Mouse (Mus musculus): ENCODE measurements around the gene Fut11.
"Not testable (repeated sequence)": the region's sequence is repeated elsewhere in the genome, so short reads cannot be mapped to it uniquely, and the experiment has no call there.

Gene Fut11

GRCm38 (mm10) chr14:20677906-20678305 lies 16.9 kb upstream of the Fut11 start:
- DNase-seq, result no peak

- DNase-seq, result no peak
Observed at GRCm38 (mm10) chr14:20681742-20682141, 13.0 kb upstream of the Fut11 start.

- DNase-seq, result no peak
Observed at GRCm38 (mm10) chr14:20682498-20682897, 12.3 kb upstream of the Fut11 start.

GRCm38 (mm10) chr14:20686576-20686975 lies 8.2 kb upstream of the Fut11 start:
- no peak for DNase-seq

GRCm38 (mm10) chr14:20689009-20689408 lies 5.8 kb upstream of the Fut11 start:
- DNase-seq, result no peak

- DNase-seq, result no peak
Observed at GRCm38 (mm10) chr14:20691772-20692171, 3.0 kb upstream of the Fut11 start.

- DNase-seq, result no peak
Observed at GRCm38 (mm10) chr14:20693589-20694101, 1.1 kb upstream of the Fut11 start.

GRCm38 (mm10) chr14:20694185-20694883 lies 434 bp upstream of the Fut11 start:
- no peak for DNase-seq

GRCm38 (mm10) chr14:20695761-20696520 lies 1.2 kb downstream of the Fut11 start:
- DNase-seq, result peak; percentile 33

GRCm38 (mm10) chr14:20696986-20697385 lies 2.2 kb downstream of the Fut11 start:
- no peak for DNase-seq

GRCm38 (mm10) chr14:20698515-20698914 lies 3.7 kb downstream of the Fut11 start:
- no peak for DNase-seq

GRCm38 (mm10) chr14:20700362-20700761 lies 5.6 kb downstream of the Fut11 start:
- DNase-seq, result no peak

- no peak for DNase-seq
Observed at GRCm38 (mm10) chr14:20701554-20701953, 6.8 kb downstream of the Fut11 start.

GRCm38 (mm10) chr14:20702096-20702740 lies 7.5 kb downstream of the Fut11 start:
- DNase-seq, result no peak

GRCm38 (mm10) chr14:20702741-20703381 lies 8.1 kb downstream of the Fut11 start, which contains the start of gene Chchd1:
TSS of gene Chchd1 (plus strand) at chr14:20703006.
- peak; percentile 86 for DNase-seq

GRCm38 (mm10) chr14:20703461-20703860 lies 8.7 kb downstream of the Fut11 start:
- not testable (repeated sequence) for DNase-seq

- peak; percentile 86 for DNase-seq
Observed at GRCm38 (mm10) chr14:20707201-20708190, 12.7 kb downstream of the Fut11 start, which contains the start of gene Zswim8. TSS of gene Zswim8 (plus strand) at chr14:20707552.

GRCm38 (mm10) chr14:20708239-20708638 lies 13.5 kb downstream of the Fut11 start:
- no peak for DNase-seq

GRCm38 (mm10) chr14:20713832-20714231 lies 19.1 kb downstream of the Fut11 start:
- DNase-seq, result no peak

GRCm38 (mm10) chr14:20718443-20718842 lies 23.7 kb downstream of the Fut11 start:
- DNase-seq, result no peak

- DNase-seq, result no peak
Observed at GRCm38 (mm10) chr14:20719767-20720166, 25.0 kb downstream of the Fut11 start.

GRCm38 (mm10) chr14:20721371-20721770 lies 26.6 kb downstream of the Fut11 start:
- no peak for DNase-seq
